Mouse (Mus musculus) bone marrow, adult 2 months (tissue): ENCODE results near the gene Map1s.

Experiments used
- CTCF ChIP-seq: fragments of 200-500 bp; IDR thresholded peaks from 2 replicates; pipeline ENCODE4 v1.5.1; 2011; ENCODE audit warnings: low read length, control low read depth; ENCODE audit not compliant: control insufficient read depth, insufficient read depth
- POLR2A ChIP-seq: fragments of 200-500 bp; IDR thresholded peaks from 2 replicates; pipeline ENCODE4 v1.6.1; 2011; ENCODE audit warnings: low read depth, mild to moderate bottlenecking, control low read depth, low read length, borderline replicate concordance; ENCODE audit not compliant: control insufficient read depth

DNA sequence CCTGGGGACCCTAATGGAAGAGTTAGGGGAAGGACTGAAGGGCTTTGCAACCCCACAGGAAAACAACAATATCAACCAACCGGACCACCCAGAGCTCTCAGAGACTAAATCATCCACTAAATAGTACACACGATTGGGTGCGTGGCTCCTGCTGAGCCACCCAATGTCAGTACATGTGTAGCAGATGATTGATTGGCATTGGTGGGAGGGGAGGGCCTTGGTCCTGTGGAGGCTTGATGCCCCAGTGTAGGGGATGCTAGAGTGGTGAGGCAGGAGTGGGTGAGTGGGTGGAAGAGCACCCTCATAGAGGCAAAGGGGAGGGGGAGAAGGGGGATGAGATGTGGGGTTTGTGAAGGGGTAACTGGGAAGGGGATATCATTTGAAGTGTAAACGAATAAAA lies 18.4 kb downstream of the Map1s start:
- TF ChIP-seq POLR2A (no peak), CTCF (no peak)
